Mouse (Mus musculus) CH12.LX (cell line): ENCODE measurements around the gene Rpl24. TPM values are rescaled to one million over a fixed set of nuclear protein-coding genes. Genes with fewer than 3 reads are reported as not detected.

Source experiments
- DNase-seq: peaks from one replicate; pipeline ENCODE4 v3.0.0-alpha.2; 2013; ENCODE audit errors: extremely low read depth
- H3K27ac ChIP-seq: 2 replicates; pipeline ENCODE4 v1.5.1; 2012; ENCODE audit warnings: low read depth, mild to moderate bottlenecking, control low read depth, moderate library complexity; ENCODE audit not compliant: insufficient read depth
- H3K27me3 ChIP-seq: replicated peaks from 2 replicates; pipeline ENCODE3; 2012; ENCODE audit warnings: inconsistent platforms
- H3K36me3 ChIP-seq, 2 experiments: replicated peaks in 1 of 2; 2 replicates each; pipeline versions ENCODE3 to v1.6.1; 2012; ENCODE audit warnings: inconsistent platforms in 1 of 2, low read length in 1 of 2, mild to moderate bottlenecking in 1 of 2, mixed read lengths in 1 of 2, moderate library complexity in 1 of 2; ENCODE audit not compliant: control insufficient read depth in 1 of 2, insufficient read depth in 1 of 2
- H3K4me1 ChIP-seq, 2 experiments: 2 replicates each; pipeline ENCODE4 v1.6.1; 2012; ENCODE audit warnings: inconsistent platforms in 1 of 2, moderate library complexity in 1 of 2; ENCODE audit not compliant: insufficient read depth in 2 of 2, control insufficient read depth in 1 of 2
- H3K4me2 ChIP-seq: 2 replicates; pipeline ENCODE4 v1.6.1; 2012; ENCODE audit warnings: low read depth, mild to moderate bottlenecking, control low read depth; ENCODE audit not compliant: poor library complexity, insufficient read depth, severe bottlenecking
- H3K4me3 ChIP-seq, 3 experiments: fragments of 150-350 bp in 1 of 3; sonication (generic) in 1 of 3; replicated peaks in 1 of 3; 2 replicates each; pipeline versions ENCODE3 to v1.5.1; 2011 to 2012; ENCODE audit warnings: low read depth in 2 of 3, low read length in 2 of 3, mild to moderate bottlenecking in 2 of 3, moderate library complexity in 2 of 3, control low read depth in 1 of 3, improper control_type of control experiment in 1 of 3, inconsistent platforms in 1 of 3, mixed read lengths in 1 of 3; ENCODE audit not compliant: poor library complexity in 1 of 3
- H3K79me2 ChIP-seq: replicated peaks from 2 replicates; pipeline ENCODE4 v1.6.1; 2012; ENCODE audit warnings: mild to moderate bottlenecking, moderate library complexity; ENCODE audit not compliant: control insufficient read depth, poor library complexity, insufficient read depth, severe bottlenecking; ENCODE audit errors: extremely low read depth
- H3K9ac ChIP-seq: 2 replicates; pipeline ENCODE4 v1.6.1; 2012; ENCODE audit warnings: low read depth, mild to moderate bottlenecking, control low read depth, moderate library complexity; ENCODE audit not compliant: insufficient read depth
- H3K9me3 ChIP-seq: replicated peaks from 2 replicates; pipeline ENCODE3; 2012; ENCODE audit warnings: low read length, inconsistent platforms, mixed read lengths
- CHD1 ChIP-seq: IDR thresholded peaks from 2 replicates; pipeline ENCODE4 v1.6.1; 2012; ENCODE audit warnings: low read depth, low read length, improper control_type of control experiment, inconsistent platforms
- CTCF ChIP-seq, 2 experiments: IDR thresholded peaks in 1 of 2; conservative IDR thresholded peaks in 1 of 2; 2 replicates each; pipeline ENCODE4 v1.5.1; 2011 to 2012; ENCODE audit warnings: low read depth in 2 of 2, low read length in 2 of 2, improper control_type of control experiment in 1 of 2, inconsistent platforms in 1 of 2, mild to moderate bottlenecking in 1 of 2, moderate library complexity in 1 of 2
- ELF1 ChIP-seq: IDR thresholded peaks from 2 replicates; pipeline ENCODE4 v1.6.1; 2014; ENCODE audit warnings: low read depth, mild to moderate bottlenecking, inconsistent platforms, low read length, improper control_type of control experiment
- JUN ChIP-seq: IDR thresholded peaks from 2 replicates; pipeline ENCODE4 v1.6.1; 2011; ENCODE audit warnings: low read depth, mild to moderate bottlenecking, low read length, improper control_type of control experiment, moderate library complexity; ENCODE audit not compliant: insufficient read depth
- KAT2A ChIP-seq: IDR thresholded peaks from 2 replicates; pipeline ENCODE4 v1.6.1; 2012; ENCODE audit warnings: low read length, improper control_type of control experiment, inconsistent platforms; ENCODE audit not compliant: insufficient replicate concordance
- MAFK ChIP-seq: IDR thresholded peaks from 2 replicates; pipeline ENCODE4 v1.6.1; 2011; ENCODE audit warnings: low read length, improper control_type of control experiment; ENCODE audit not compliant: insufficient replicate concordance
- MAX ChIP-seq: IDR thresholded peaks from 2 replicates; pipeline ENCODE4 v1.6.1; 2011; ENCODE audit warnings: low read length, improper control_type of control experiment
- MAZ ChIP-seq: IDR thresholded peaks from 2 replicates; pipeline ENCODE4 v1.6.1; 2012; ENCODE audit warnings: low read depth, mild to moderate bottlenecking, inconsistent platforms, low read length, improper control_type of control experiment, moderate library complexity
- MEF2A ChIP-seq: IDR thresholded peaks from 2 replicates; pipeline ENCODE4 v1.6.1; 2014; ENCODE audit warnings: low read depth, mild to moderate bottlenecking, inconsistent platforms, low read length, improper control_type of control experiment, borderline replicate concordance
- MYC ChIP-seq: IDR thresholded peaks from 2 replicates; pipeline ENCODE4 v1.6.1; 2011; ENCODE audit warnings: low read depth, mild to moderate bottlenecking, improper control_type of control experiment, low read length
- NELFE ChIP-seq: IDR thresholded peaks from 2 replicates; pipeline ENCODE4 v1.6.1; 2011; ENCODE audit warnings: low read depth, low read length, improper control_type of control experiment
- NRF1 ChIP-seq: IDR thresholded peaks from 2 replicates; pipeline ENCODE4 v1.6.1; 2014; ENCODE audit warnings: low read depth, mild to moderate bottlenecking, inconsistent platforms, low read length, improper control_type of control experiment, moderate library complexity
- POLR2A ChIP-seq: IDR thresholded peaks from 2 replicates; pipeline ENCODE4 v1.6.1; 2011; ENCODE audit warnings: low read depth, mild to moderate bottlenecking, improper control_type of control experiment, low read length
- POLR2AphosphoS2 ChIP-seq: IDR thresholded peaks from 2 replicates; pipeline ENCODE4 v1.6.1; 2011; ENCODE audit warnings: low read depth, low read length, improper control_type of control experiment
- RAD21 ChIP-seq: IDR thresholded peaks from 2 replicates; pipeline ENCODE4 v1.6.1; 2011; ENCODE audit warnings: low read depth, mild to moderate bottlenecking, low read length, improper control_type of control experiment, moderate library complexity
- SIN3A ChIP-seq: IDR thresholded peaks from 2 replicates; pipeline ENCODE4 v1.6.1; 2012; ENCODE audit warnings: low read length, improper control_type of control experiment, inconsistent platforms
- SMC3 ChIP-seq: IDR thresholded peaks from 2 replicates; pipeline ENCODE4 v1.6.1; 2011; ENCODE audit warnings: low read depth, low read length, improper control_type of control experiment
- UBTF ChIP-seq: IDR thresholded peaks from 2 replicates; pipeline ENCODE4 v1.6.1; 2012; ENCODE audit warnings: low read depth, mild to moderate bottlenecking, inconsistent platforms, low read length, improper control_type of control experiment, moderate library complexity
- ZNF384 ChIP-seq: IDR thresholded peaks from 2 replicates; pipeline ENCODE4 v1.6.1; 2012; ENCODE audit warnings: low read depth, low read length, improper control_type of control experiment, inconsistent platforms
- dilution Hi-C: fragments of 300-500 bp; cut with MboI; formaldehyde crosslinking; loops from 2 replicates; pipeline ENCODE4 v1.14.3; 2020; ENCODE audit warnings: low sequenced_read_pairs; ENCODE audit not compliant: extremely low pct_unique_long_range_greater_than_20kb, extremely low pct_ligation_motif_present
- in situ Hi-C: fragments of 300-500 bp; cut with MboI; formaldehyde crosslinking; loops from 3 replicates; pipeline ENCODE4 v1.14.3; 2019; ENCODE audit warnings: low sequenced_read_pairs, low pct_ligation_motif_present, low pct_unique_long_range_greater_than_20kb, mixed read lengths
- polyA plus RNA-seq: library from polyadenylated mRNA; unstranded; fragments of >175 nt; gene quantifications from 2 replicates; pipeline ENCODE4 v1.2.1, GENCODE M21; 2012; ENCODE audit warnings: low read depth; ENCODE audit not compliant: insufficient read length
- total RNA-seq, 2 experiments: library from RNA; depleted of rRNA; stranded (reverse); fragments of 300-350 nt in 1 of 2; fragments of >200 nt in 1 of 2; gene quantifications; 2 replicates each; pipeline ENCODE4 v1.2.3; 2012 to 2014

The Rpl24 gene
- total and polyA plus RNA-seq, 3 experiments = 96.4 to 2,739 (median 2,337) TPM

GRCm38 (mm10) chr16:55967221-55967620 lies 1.1 kb downstream of the Rpl24 start:
- TF ChIP-seq ZNF384 (no peak), CHD1 (peak; percentile 41; the same call in 1 of the 2 replicates), NELFE (0 out of 2 replicates have a peak, but pooled peaks have one; percentile 24)
- Histone ChIP-seq H3K36me3 (peaks cover 29 to 47% of the 10 kb centered on the region in 2 experiments), H3K4me3 (peak overlapping the region; percentile 67 to 99 (median 74)), H3K9me3 (no peaks in the 10 kb centered on the region), H3K4me1 (peaks cover 6 to 54% of the 10 kb centered on the region in 2 experiments; a peak in 3 of 4 replicates), H3K79me2 (peaks cover 60% of the 10 kb centered on the region), H3K9ac (peak overlapping the region; percentile 99), H3K27ac (peak overlapping the region; percentile 21; the same call in 1 of the 2 replicates), H3K27me3 (no peaks in the 10 kb centered on the region), H3K4me2 (peak overlapping the region; percentile 93)
- in situ Hi-C loops = no loop called here
- dilution Hi-C loops = no loop called here
- DNase-seq = peak; percentile 43

DNA sequence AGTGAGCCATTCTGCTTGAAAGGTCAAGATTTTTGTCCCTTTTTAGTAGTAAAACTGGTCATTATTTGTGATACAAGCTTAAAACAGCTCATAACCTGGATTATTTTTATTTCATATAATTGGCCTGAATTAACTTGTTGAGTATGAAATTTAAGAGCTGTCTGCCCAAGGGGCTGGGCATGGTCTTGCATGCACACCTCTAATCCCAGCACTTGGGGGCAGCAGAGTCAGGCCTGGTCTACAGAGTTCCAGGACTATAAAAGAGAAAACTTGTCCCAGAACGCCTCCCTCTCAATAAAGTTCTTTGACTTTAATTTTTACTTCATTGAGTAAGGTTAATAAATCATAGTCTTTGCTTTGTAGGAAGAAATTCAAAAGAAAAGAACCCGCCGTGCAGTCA lies 3.1 kb downstream of the Rpl24 start:
- in situ Hi-C loops = no loop called here
- peak overlapping the region in 1 of 3 experiments; percentile 37 for H3K4me3 ChIP-seq
- peaks cover 67% of the 10 kb centered on the region for H3K79me2 ChIP-seq
- H3K9me3 ChIP-seq = no peaks in the 10 kb centered on the region
- H3K4me1 ChIP-seq = peaks cover 6 to 52% of the 10 kb centered on the region in 2 experiments; a peak in 3 of 4 replicates
- TF ChIP-seq MYC (peak; percentile 34; the same call in 1 of the 2 replicates), CTCF (conservative IDR thresholded peaks at IDR 0.05 in 1 of 2, IDR thresholded peaks at IDR 0.05 in 1 of 2; ENCODE audit: low read depth in 2 of 2, low read length in 2 of 2) (peak; percentile 53 to 75), UBTF (no peak), SIN3A (no peak), RAD21 (peak; percentile 31), SMC3 (peak; percentile 48), MAX (0 out of 2 replicates have a peak, but pooled peaks have one; percentile 8)
- H3K9ac ChIP-seq = peak overlapping the region; percentile 58; the same call in 1 of the 2 replicates
- peak; percentile 74 for DNase-seq
- H3K27ac ChIP-seq = no peak overlapping the region
- dilution Hi-C loops = no loop called here
- no peaks in the 10 kb centered on the region for H3K27me3 ChIP-seq
- peak overlapping the region; percentile 69; the same call in 1 of the 2 replicates for H3K4me2 ChIP-seq
- peaks cover 30 to 51% of the 10 kb centered on the region in 2 experiments for H3K36me3 ChIP-seq

GRCm38 (mm10) chr16:55970416-55970815 lies 4.3 kb downstream of the Rpl24 start:
- Histone ChIP-seq H3K27ac (no peak overlapping the region), H3K4me2 (no peak overlapping the region), H3K4me3 (no peak overlapping the region), H3K79me2 (peaks cover 79% of the 10 kb centered on the region), H3K9me3 (no peaks in the 10 kb centered on the region), H3K36me3 (peaks cover 30 to 51% of the 10 kb centered on the region in 2 experiments), H3K4me1 (peaks cover 3 to 45% of the 10 kb centered on the region in 2 experiments; a peak in 3 of 4 replicates), H3K27me3 (no peaks in the 10 kb centered on the region), H3K9ac (peak overlapping the region; percentile 1)
- in situ Hi-C loops (loop anchor here (10.0 kb wide), 1 partner anchor 94 kb away; no protein-coding TSS in a partner anchor), dilution Hi-C loops (no loop called here)
- TF ChIP-seq ZNF384 (no peak), UBTF (no peak), POLR2AphosphoS2 (no peak; the same call in 1 of the 2 replicates), MAX (no peak), ELF1 (no peak), CHD1 (no peak), RAD21 (no peak), MAZ (no peak), POLR2A (no peak), MEF2A (no peak), MAFK (no peak), CTCF (conservative IDR thresholded peaks at IDR 0.05 in 1 of 2, IDR thresholded peaks at IDR 0.05 in 1 of 2; ENCODE audit: low read depth in 2 of 2, low read length in 2 of 2) (no peak), KAT2A (no peak), JUN (no peak), NRF1 (no peak)
- no peak for DNase-seq
